Mouse (Mus musculus): ENCODE measurements around the gene Tbc1d21.

The Tbc1d21 gene

GRCm38 (mm10) chr9:58370355-58370754, at the start of gene Tbc1d21:
Tbc1d21 (minus strand) TSS chr9:58370455.
- DNase-seq = no peak

GRCm38 (mm10) chr9:58411556-58411955, 41.3 kb upstream of the Tbc1d21 start:
- DNase-seq = no peak

- DNase-seq = no peak
Observed at GRCm38 (mm10) chr9:58410057-58410735, 39.9 kb upstream of the Tbc1d21 start.

GRCm38 (mm10) chr9:58409247-58409646, 39.0 kb upstream of the Tbc1d21 start:
- no peak for DNase-seq

GRCm38 (mm10) chr9:58404412-58404811, 34.2 kb upstream of the Tbc1d21 start:
- DNase-seq = no peak

GRCm38 (mm10) chr9:58401371-58402082, 31.3 kb upstream of the Tbc1d21 start:
- no peak for DNase-seq

GRCm38 (mm10) chr9:58399609-58400008, 29.4 kb upstream of the Tbc1d21 start:
- DNase-seq = no peak

- DNase-seq = no peak
Observed at GRCm38 (mm10) chr9:58394605-58395004, 24.4 kb upstream of the Tbc1d21 start.

GRCm38 (mm10) chr9:58393875-58394274, 23.6 kb upstream of the Tbc1d21 start:
- no peak for DNase-seq

- DNase-seq = no peak
Observed at GRCm38 (mm10) chr9:58388381-58388780, 18.1 kb upstream of the Tbc1d21 start.

GRCm38 (mm10) chr9:58378878-58379277, 8.6 kb upstream of the Tbc1d21 start:
- no peak for DNase-seq

GRCm38 (mm10) chr9:58373912-58374431, 3.7 kb upstream of the Tbc1d21 start:
- no peak for DNase-seq

- no peak for DNase-seq
Observed at GRCm38 (mm10) chr9:58371914-58372313, 1.7 kb upstream of the Tbc1d21 start.

- DNase-seq = no peak
Observed at GRCm38 (mm10) chr9:58369644-58370043, 611 bp downstream of the Tbc1d21 start.

- no peak for DNase-seq
Observed at GRCm38 (mm10) chr9:58364325-58364724, 5.9 kb downstream of the Tbc1d21 start.

- no peak for DNase-seq
Observed at GRCm38 (mm10) chr9:58361956-58362355, 8.3 kb downstream of the Tbc1d21 start.

- no peak for DNase-seq
Observed at GRCm38 (mm10) chr9:58361373-58361772, 8.9 kb downstream of the Tbc1d21 start.

- no peak for DNase-seq
Observed at GRCm38 (mm10) chr9:58355262-58356050, 14.8 kb downstream of the Tbc1d21 start.

- no peak for DNase-seq
Observed at GRCm38 (mm10) chr9:58354701-58355100, 15.6 kb downstream of the Tbc1d21 start.

GRCm38 (mm10) chr9:58353224-58353623, 17.0 kb downstream of the Tbc1d21 start:
- DNase-seq = no peak

- DNase-seq = no peak
Observed at GRCm38 (mm10) chr9:58347795-58348194, 22.5 kb downstream of the Tbc1d21 start.

- DNase-seq = no peak
Observed at GRCm38 (mm10) chr9:58346498-58346897, 23.8 kb downstream of the Tbc1d21 start.

GRCm38 (mm10) chr9:58345963-58346362, 24.3 kb downstream of the Tbc1d21 start:
- no peak for DNase-seq
